Mouse (Mus musculus) forebrain, embryonic 11.5 days (tissue): ENCODE data around the gene Gpr142. TPM values are rescaled to one million over a fixed set of nuclear protein-coding genes. Genes with fewer than 3 reads are reported as not detected.

Experiments
- ATAC-seq: fragments of 200-750 bp; cut with Nextera tagmentation; replicated peaks from 2 replicates; pipeline ENCODE4 v1.8.0; 2017; ENCODE audit warnings: moderate TSS enrichment; ENCODE audit not compliant: low FRiP score
- DNase-seq: peaks from one replicate; pipeline ENCODE4 v3.0.0-alpha.2; 2017; ENCODE audit warnings: low spot score
- H3K27ac ChIP-seq: fragments of 300-500 bp; sonication (generic); 2 replicates; pipeline ENCODE4 v1.5.1; 2014; ENCODE audit warnings: low read depth, low read length
- H3K27me3 ChIP-seq: fragments of 300-500 bp; sonication (generic); 2 replicates; pipeline ENCODE4 v1.6.1; 2014; ENCODE audit warnings: mild to moderate bottlenecking, low read length, mixed read lengths; ENCODE audit not compliant: control insufficient read depth, insufficient read depth
- H3K36me3 ChIP-seq: fragments of 300-500 bp; sonication (generic); 2 replicates; pipeline ENCODE4 v1.6.1; 2014; ENCODE audit warnings: mild to moderate bottlenecking, low read length, moderate library complexity, mixed read lengths; ENCODE audit not compliant: control insufficient read depth, insufficient read depth
- H3K4me1 ChIP-seq: fragments of 300-500 bp; sonication (generic); replicated peaks from 2 replicates; pipeline ENCODE4 v1.6.1; 2014; ENCODE audit warnings: low read length, mixed read lengths; ENCODE audit not compliant: control insufficient read depth, insufficient read depth
- H3K4me2 ChIP-seq: fragments of 300-500 bp; sonication (generic); 2 replicates; pipeline ENCODE4 v1.6.1; 2014; ENCODE audit warnings: low read depth, mild to moderate bottlenecking, low read length, moderate library complexity, mixed read lengths; ENCODE audit not compliant: severe bottlenecking
- H3K4me3 ChIP-seq: fragments of 300-500 bp; sonication (generic); 2 replicates; pipeline ENCODE4 v1.5.1; 2014; ENCODE audit warnings: low read depth, low read length
- H3K9ac ChIP-seq: fragments of 300-500 bp; sonication (generic); 2 replicates; pipeline ENCODE4 v1.6.1; 2014; ENCODE audit warnings: low read length
- H3K9me3 ChIP-seq: fragments of 300-500 bp; sonication (generic); 2 replicates; pipeline ENCODE4 v1.6.1; 2016; ENCODE audit warnings: low read length, mixed read lengths; ENCODE audit not compliant: control insufficient read depth
- WGBS: fragments of 180-500 bp; shearing (Covaris S2); extraction: QIAGEN DNeasy Blood & Tissue Kit; methylation state at CpG from one replicate; pipeline ENCODE4 v1.1.7; 2014; 5-methylcytosine and 5-hydroxymethylcytosine counted together
- polyA plus RNA-seq: library from polyadenylated mRNA; unstranded; fragments of >200 nt; fragmentation: Nextera tagmentation; extraction: Ambion mirVana; gene quantifications from 2 replicates; pipeline ENCODE4 v1.2.1, GENCODE M21; 2014

Gpr142 gene
- polyA plus RNA-seq, 1 experiment from 2014 or later, result not detected

GRCm38 (mm10) chr11:114789061-114789714, 9.5 kb upstream of the Gpr142 start:
- no peak overlapping the region for H3K4me3 ChIP-seq
- peak overlapping the region; percentile 32; the same call in 1 of the 2 replicates for H3K4me2 ChIP-seq
- 12% methylated on average over 30 of the region's 30 CpGs for WGBS

GRCm38 (mm10) chr11:114789716-114790115, 9.0 kb upstream of the Gpr142 start:
- H3K4me3 ChIP-seq, result no peak overlapping the region
- no peaks in the 10 kb centered on the region for H3K36me3 ChIP-seq
- H3K4me1 ChIP-seq, result peaks cover 35% of the 10 kb centered on the region
- WGBS, result 69% methylated on average over 9 of the region's 9 CpGs
- no peaks in the 10 kb centered on the region for H3K9me3 ChIP-seq
- no peak overlapping the region for H3K27ac ChIP-seq
- ATAC-seq, result no peak
- DNase-seq, result no peak
- no peak overlapping the region for H3K9ac ChIP-seq
- H3K4me2 ChIP-seq, result no peak overlapping the region
- H3K27me3 ChIP-seq, result peaks cover 57% of the 10 kb centered on the region

More at GRCm38 (mm10) chr11:114789061-114789714, 9.5 kb upstream of the Gpr142 start:
- peak; percentile 94 for DNase-seq
- Histone ChIP-seq H3K36me3 (no peaks in the 10 kb centered on the region), H3K27me3 (peaks cover 57% of the 10 kb centered on the region), H3K27ac (no peak overlapping the region), H3K4me1 (peaks cover 32% of the 10 kb centered on the region), H3K9me3 (no peaks in the 10 kb centered on the region), H3K9ac (no peak overlapping the region)
- peak; percentile 59; the same call in 1 of the 2 replicates for ATAC-seq

- DNase-seq (no peak), ATAC-seq (no peak)
- Histone ChIP-seq H3K9me3 (no peaks in the 10 kb centered on the region), H3K4me1 (peaks cover 39% of the 10 kb centered on the region), H3K27ac (no peak overlapping the region), H3K9ac (no peak overlapping the region), H3K4me2 (0 out of 2 replicates have a peak overlapping the region, but pooled peaks have one; percentile 5), H3K36me3 (no peaks in the 10 kb centered on the region), H3K4me3 (no peak overlapping the region), H3K27me3 (peaks cover 57% of the 10 kb centered on the region)
- 68% methylated on average over 12 of the region's 12 CpGs for WGBS
Observed at GRCm38 (mm10) chr11:114790171-114790570, 8.6 kb upstream of the Gpr142 start.

- WGBS, result 27% methylated on average over 4 of the region's 4 CpGs
- ATAC-seq, result no peak
- Histone ChIP-seq H3K4me1 (peaks cover 39% of the 10 kb centered on the region), H3K9me3 (no peaks in the 10 kb centered on the region), H3K4me2 (no peak overlapping the region), H3K27me3 (peaks cover 52% of the 10 kb centered on the region), H3K9ac (no peak overlapping the region), H3K27ac (no peak overlapping the region), H3K4me3 (no peak overlapping the region), H3K36me3 (no peaks in the 10 kb centered on the region)
- DNase-seq, result no peak
Observed at GRCm38 (mm10) chr11:114790841-114791240, 7.9 kb upstream of the Gpr142 start.

GRCm38 (mm10) chr11:114791351-114791889, 7.3 kb upstream of the Gpr142 start:
- peaks cover 51% of the 10 kb centered on the region for H3K27me3 ChIP-seq
- no peak overlapping the region for H3K27ac ChIP-seq
- 5% methylated on average over 50 of the region's 50 CpGs for WGBS
- H3K4me2 ChIP-seq, result peak overlapping the region; percentile 87
- ATAC-seq, result no peak
- DNase-seq, result no peak
- peak overlapping the region; percentile 57 for H3K9ac ChIP-seq
- no peaks in the 10 kb centered on the region for H3K9me3 ChIP-seq
- H3K36me3 ChIP-seq, result no peaks in the 10 kb centered on the region
- peaks cover 41% of the 10 kb centered on the region for H3K4me1 ChIP-seq
- H3K4me3 ChIP-seq, result peak overlapping the region; percentile 40

GRCm38 (mm10) chr11:114791891-114792411, 6.8 kb upstream of the Gpr142 start:
- H3K4me2 ChIP-seq, result peak overlapping the region; percentile 87
- no peaks in the 10 kb centered on the region for H3K9me3 ChIP-seq
- H3K36me3 ChIP-seq, result no peaks in the 10 kb centered on the region
- under 1% methylated on average over 50 of the region's 59 CpGs for WGBS
- DNase-seq (peak; percentile 70), ATAC-seq (no peak)
- H3K27me3 ChIP-seq, result peaks cover 48% of the 10 kb centered on the region
- peak overlapping the region; percentile 57 for H3K9ac ChIP-seq
- no peak overlapping the region for H3K27ac ChIP-seq
- peak overlapping the region; percentile 40 for H3K4me3 ChIP-seq
- peaks cover 44% of the 10 kb centered on the region for H3K4me1 ChIP-seq

GRCm38 (mm10) chr11:114792931-114793494, 5.7 kb upstream of the Gpr142 start:
- no peak for DNase-seq
- Histone ChIP-seq H3K27ac (no peak overlapping the region), H3K27me3 (peaks cover 40% of the 10 kb centered on the region), H3K9me3 (no peaks in the 10 kb centered on the region), H3K4me3 (no peak overlapping the region; the same call in 1 of the 2 replicates), H3K4me2 (peak overlapping the region; percentile 87), H3K9ac (peak overlapping the region; percentile 66; the same call in 1 of the 2 replicates), H3K36me3 (no peaks in the 10 kb centered on the region), H3K4me1 (peaks cover 44% of the 10 kb centered on the region)
- 60% methylated on average over 5 of the region's 5 CpGs for WGBS
- no peak for ATAC-seq

GRCm38 (mm10) chr11:114793868-114794545, 4.7 kb upstream of the Gpr142 start:
- peak overlapping the region; percentile 31; the same call in 1 of the 2 replicates for H3K4me3 ChIP-seq
- 67% methylated on average over 19 of the region's 19 CpGs for WGBS
- peaks cover 44% of the 10 kb centered on the region for H3K4me1 ChIP-seq

More at GRCm38 (mm10) chr11:114793868-114794545, 4.7 kb upstream of the Gpr142 start:
- Histone ChIP-seq H3K4me2 (peak overlapping the region; percentile 60), H3K9ac (peak overlapping the region; percentile 66), H3K36me3 (no peaks in the 10 kb centered on the region), H3K27me3 (peaks cover 40% of the 10 kb centered on the region), H3K9me3 (no peaks in the 10 kb centered on the region), H3K27ac (peak overlapping the region; percentile 100)
- no peak for DNase-seq
- ATAC-seq, result no peak
